ENCODE assay signal across 12 mouse cellular contexts in genomic region chr1:18359951-18360731, GRCm38 (mm10).
DNase-seq lines count a peak whose midpoint lies in the region; ATAC-seq and TF ChIP-seq lines count a peak whose summit lies in the region.
"Had no signal": no experiment of that assay in that cellular context is flagged by ENCODE, and none has a peak within 500 bp of the region (broad histone marks: within the 10 kb centered on the region; RNA-seq: fewer than 3 reads in every experiment).

No protein-coding gene starts in this region.

- no peaks in the 10 kb centered on the region for H3K4me1 ChIP-seq in kidney, postnatal 0 days (replicated peaks; ENCODE audit: insufficient read depth, low read length)
- H3K4me1 ChIP-seq in ES-E14 (ENCODE audit: control insufficient read depth in 2 of 2, insufficient read depth in 2 of 2, low read length in 2 of 2, poor library complexity in 1 of 2): no peaks in the 10 kb centered on the region
- H3K4me1 ChIP-seq: embryonic facial prominence, embryonic 15.5 days; hindbrain, embryonic 15.5 days had no signal

- in situ Hi-C loops in ES-E14 (cut with MboI; ENCODE audit: low sequenced_read_pairs in 2 of 2, unreplicated experiment in 2 of 2): loop anchor here in 1 of 2 experiments (25.0 kb wide), 2 partner anchors 627 to 827 kb away; no protein-coding TSS in a partner anchor

- TF ChIP-seq CTCF in kidney, postnatal 0 days (IDR thresholded peaks at IDR 0.05; ENCODE audit: low read depth): peak; percentile 72

- no peak overlapping the region for H3K9ac ChIP-seq in kidney, postnatal 0 days (ENCODE audit: low read depth, low read length)
- H3K9ac ChIP-seq in ES-E14 (ENCODE audit: insufficient read depth, low read depth, low read length, poor library complexity, severe bottlenecking): no peak overlapping the region
- H3K9ac ChIP-seq: embryonic facial prominence, embryonic 15.5 days; hindbrain, embryonic 15.5 days had no signal

- H3K9me3 ChIP-seq in kidney, postnatal 0 days (replicated peaks; ENCODE audit: low read length): no peaks in the 10 kb centered on the region
- H3K9me3 ChIP-seq in ES-E14 (ENCODE audit: control insufficient read depth, insufficient read depth, low read depth, low read length): no peaks in the 10 kb centered on the region
- H3K9me3 ChIP-seq: embryonic facial prominence, embryonic 15.5 days; hindbrain, embryonic 15.5 days had no signal

- no peak overlapping the region for H3K27ac ChIP-seq in kidney, postnatal 0 days
- H3K27ac ChIP-seq in ES-E14 (ENCODE audit: insufficient read depth, low read depth, low read length, poor library complexity, severe bottlenecking): no peak overlapping the region
- H3K27ac ChIP-seq: embryonic facial prominence, embryonic 15.5 days; hindbrain, embryonic 15.5 days; macrophage had no signal

- ATAC-seq in kidney, postnatal 0 days (replicated peaks; ENCODE audit: low FRiP score, low read depth): no peak

- intact Hi-C loops in left cerebral cortex, postnatal 4 days (cut with DNase I): loop anchor here (5.0 kb wide), 2 partner anchors 617 to 822 kb away; no protein-coding TSS in a partner anchor

- peak; percentile 11 to 50 for DNase-seq in cerebellum, postnatal 10 days
- no peak for DNase-seq in cerebellum, adult 11-12 months
- DNase-seq in kidney, postnatal 0 days (ENCODE audit: low spot score): peak; percentile 43
- no peak for DNase-seq in kidney, postnatal 10 days
- peak; percentile 12 for DNase-seq in ES-E14 (ENCODE audit: low read depth, low spot score)
- peak; percentile 47 for DNase-seq in embryo, embryonic 11 days
- no peak for DNase-seq in right cerebral cortex, adult 18-20 months
- no peak for DNase-seq in left cerebral cortex, postnatal 4 days
- DNase-seq: adrenal gland, postnatal 25 days had no signal

- no peaks in the 10 kb centered on the region for H3K27me3 ChIP-seq in kidney, postnatal 0 days (ENCODE audit: insufficient read depth, low read length)
- H3K27me3 ChIP-seq: embryonic facial prominence, embryonic 15.5 days; hindbrain, embryonic 15.5 days had no signal

- no peak overlapping the region for H3K4me3 ChIP-seq in kidney, postnatal 0 days (replicated peaks; ENCODE audit: low read depth, low read length)
- H3K4me3 ChIP-seq in ES-E14 (ENCODE audit: insufficient read depth in 1 of 2, low read depth in 1 of 2, low read length in 2 of 2, poor library complexity in 1 of 2, severe bottlenecking in 1 of 2): no peak overlapping the region
- H3K4me3 ChIP-seq: embryonic facial prominence, embryonic 15.5 days; hindbrain, embryonic 15.5 days had no signal

- H3K36me3 ChIP-seq in kidney, postnatal 0 days (ENCODE audit: insufficient read depth, low read length): no peaks in the 10 kb centered on the region
- no peaks in the 10 kb centered on the region for H3K36me3 ChIP-seq in ES-E14 (ENCODE audit: control insufficient read depth, insufficient read depth, low read length, poor library complexity, severe bottlenecking)
- H3K36me3 ChIP-seq: embryonic facial prominence, embryonic 15.5 days; hindbrain, embryonic 15.5 days had no signal

- 61% methylated on average over 9 of the region's 9 CpGs for WGBS in kidney, postnatal 0 days

- no peak overlapping the region for H3K4me2 ChIP-seq in kidney, postnatal 0 days (ENCODE audit: low read length)
- H3K4me2 ChIP-seq: embryonic facial prominence, embryonic 15.5 days; hindbrain, embryonic 15.5 days had no signal

TF ChIP-seq in ES-E14, 5 proteins besides CTCF, POLR2A, EP300 and RAD21:
- TF ChIP-seq ZC3H11A (IDR thresholded peaks at IDR 0.05; ENCODE audit: borderline replicate concordance, low read depth, low read length): no peak
- TF ChIP-seq CHD2 (IDR thresholded peaks at IDR 0.05; ENCODE audit: low read depth, low read length): no peak
- TF ChIP-seq MAFK (IDR thresholded peaks at IDR 0.05; ENCODE audit: insufficient read depth, low read depth, low read length): no peak
- TF ChIP-seq HCFC1 (IDR thresholded peaks at IDR 0.05; ENCODE audit: borderline replicate concordance, insufficient read depth, low read length): no peak
- no peak for TF ChIP-seq ZNF384 (IDR thresholded peaks at IDR 0.05; ENCODE audit: low read depth, low read length)

Comparison
In these comparisons a context has a peak if more than half of its experiments do, and no peak if none do; other contexts are left out.
1. DNase-seq: peak in cerebellum, postnatal 10 days (2 of 2), kidney, postnatal 0 days (single experiment), ES-E14 (single experiment) and embryo, embryonic 11 days (single experiment); none in cerebellum, adult 11-12 months (single experiment), kidney, postnatal 10 days (single experiment), right cerebral cortex, adult 18-20 months (single experiment) and left cerebral cortex, postnatal 4 days (single experiment).